Mouse (Mus musculus): ENCODE measurements around the gene Myom3.

Gene Myom3

GRCm38 (mm10) chr4:135855536-135856222 is 96.2 kb downstream of the Myom3 start, which contains the start of gene Srsf10:
Srsf10 (plus strand) TSS chr4:135855747.
- CTCF ChIA-PET = interaction anchor here (1.1 kb wide), 1 partner anchor 17 kb away, joined by 3 read pairs; no protein-coding TSS in a partner anchor

- CTCF ChIA-PET = interaction anchor here (0.5 to 1.1 kb wide), 3 partner anchors 16 to 65 kb away, joined by 3 read pairs; no protein-coding TSS in a partner anchor
Observed at GRCm38 (mm10) chr4:135856223-135857091, 96.9 kb downstream of the Myom3 start.

GRCm38 (mm10) chr4:135857597-135858186 is 98.2 kb downstream of the Myom3 start:
- CTCF ChIA-PET = interaction anchor here (0.5 to 0.6 kb wide), 2 partner anchors 64 to 342 kb away, joined by 3 to 4 read pairs; no protein-coding TSS in a partner anchor

Measured in spleen, embryonic (tissue).